Mouse (Mus musculus) lung, postnatal 25 days (tissue): ENCODE results near the gene Trim47.
"Not testable (repeated sequence)": the region's sequence is repeated elsewhere in the genome, so short reads cannot be mapped to it uniquely, and the experiment has no call there.

Experiments used
- DNase-seq: peaks from one replicate; pipeline ENCODE4 v3.0.0; 2022; ENCODE audit warnings: low spot score

The Trim47 gene

DNA sequence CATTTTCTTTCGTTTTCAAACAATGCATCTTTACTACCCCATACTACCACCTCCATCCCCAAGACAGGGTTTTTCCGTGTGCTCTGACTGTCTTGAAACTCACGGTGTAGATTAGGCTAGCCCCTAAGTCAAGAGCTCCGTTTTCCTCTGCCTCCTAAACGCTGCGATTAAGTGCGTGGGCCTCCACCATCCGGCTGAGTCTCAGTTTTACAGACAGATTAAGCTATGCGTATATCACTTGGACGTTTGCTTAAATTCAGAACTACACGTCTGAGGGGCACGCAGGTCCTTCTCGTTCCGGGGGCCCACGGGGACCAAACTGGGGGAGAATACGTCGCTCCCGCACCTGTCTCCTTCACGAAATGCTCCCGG lies 11.1 kb upstream of the Trim47 start:
- DNase-seq: no peak

DNA sequence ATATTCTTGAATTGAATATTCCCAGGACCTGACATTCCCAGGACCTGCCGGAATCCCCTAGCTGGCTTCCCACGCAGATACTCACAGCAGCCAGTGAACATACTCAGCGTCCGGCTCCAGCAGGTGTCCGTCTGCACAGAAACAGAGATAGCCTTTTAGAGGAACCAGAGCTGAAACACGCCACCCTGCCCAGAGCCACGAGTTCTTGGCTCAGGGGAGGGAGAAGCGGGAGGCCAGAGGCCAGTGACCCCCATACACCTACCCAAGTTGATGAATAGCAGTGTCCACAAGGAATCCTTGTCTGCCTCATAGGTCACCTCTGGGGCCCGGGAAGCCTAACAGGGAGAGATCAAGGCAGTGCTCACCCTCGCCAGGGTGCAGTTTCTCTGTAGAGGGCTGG lies 7.2 kb upstream of the Trim47 start:
- no peak for DNase-seq

DNA sequence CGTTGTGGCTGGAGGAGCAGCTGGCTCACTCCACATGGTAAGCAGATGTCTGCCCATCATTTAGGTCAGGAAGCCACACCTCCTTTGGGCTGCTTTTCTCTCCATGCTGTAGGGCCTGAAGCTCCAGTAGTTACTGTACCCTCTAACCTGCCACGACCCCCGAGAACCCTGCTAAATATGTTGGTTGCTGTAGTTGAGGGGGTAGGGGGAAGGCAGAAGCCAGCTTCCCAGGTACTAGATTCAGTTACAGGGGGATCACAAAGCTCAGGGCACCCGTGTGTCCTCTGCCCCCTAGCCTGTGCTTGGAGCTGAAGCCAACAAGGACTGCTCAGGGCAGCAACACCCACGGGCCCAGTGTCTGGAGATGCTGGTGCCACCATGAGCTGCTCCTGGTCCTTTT lies 6.5 kb upstream of the Trim47 start:
- no peak for DNase-seq

DNA sequence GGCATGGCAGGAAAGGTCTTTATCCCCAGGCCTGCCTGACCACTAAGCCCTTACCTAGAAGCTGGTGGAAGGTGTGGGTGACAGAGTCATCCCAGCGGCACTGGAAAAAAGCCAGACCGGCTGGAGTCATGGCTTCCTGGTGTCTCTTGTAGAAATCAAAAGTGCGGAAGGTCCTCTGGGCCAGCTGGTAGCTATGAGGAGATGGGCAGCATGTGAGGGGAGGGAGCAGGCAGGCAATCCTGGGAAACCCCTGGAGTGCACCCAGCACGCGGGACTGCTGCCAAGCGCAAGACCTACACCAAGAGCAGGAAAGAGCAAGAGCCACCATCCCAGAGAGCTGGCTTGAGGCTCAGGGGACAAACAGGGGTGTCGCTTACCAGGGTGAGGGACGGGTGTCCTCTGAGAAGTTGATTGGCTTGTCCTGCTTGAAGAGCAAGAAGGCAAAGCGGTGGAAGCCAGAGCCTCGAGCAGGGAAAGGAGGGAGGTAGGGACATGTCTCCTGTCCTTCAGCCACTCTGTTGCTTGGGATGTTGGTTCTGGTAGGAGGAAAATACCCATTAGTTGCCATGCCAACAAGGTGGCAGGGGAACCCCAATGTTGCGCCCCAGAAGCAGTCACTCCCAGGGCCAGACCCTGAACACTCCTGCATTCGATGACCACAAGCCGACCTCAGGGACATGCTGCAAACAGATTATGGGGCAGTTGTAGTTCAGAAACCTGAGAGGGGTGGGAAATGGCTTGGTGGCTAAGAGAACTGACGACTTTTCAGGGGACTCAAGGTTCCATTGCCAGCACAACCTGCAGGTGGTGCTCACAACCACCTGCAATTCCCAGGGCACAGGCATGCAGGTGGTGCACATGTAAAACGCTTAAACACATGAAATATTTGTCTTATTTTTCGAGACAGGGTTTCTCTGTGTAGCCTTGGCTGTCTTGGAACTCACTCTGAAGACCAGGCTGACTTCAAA lies 5.6 kb upstream of the Trim47 start:
- no peak for DNase-seq

DNA sequence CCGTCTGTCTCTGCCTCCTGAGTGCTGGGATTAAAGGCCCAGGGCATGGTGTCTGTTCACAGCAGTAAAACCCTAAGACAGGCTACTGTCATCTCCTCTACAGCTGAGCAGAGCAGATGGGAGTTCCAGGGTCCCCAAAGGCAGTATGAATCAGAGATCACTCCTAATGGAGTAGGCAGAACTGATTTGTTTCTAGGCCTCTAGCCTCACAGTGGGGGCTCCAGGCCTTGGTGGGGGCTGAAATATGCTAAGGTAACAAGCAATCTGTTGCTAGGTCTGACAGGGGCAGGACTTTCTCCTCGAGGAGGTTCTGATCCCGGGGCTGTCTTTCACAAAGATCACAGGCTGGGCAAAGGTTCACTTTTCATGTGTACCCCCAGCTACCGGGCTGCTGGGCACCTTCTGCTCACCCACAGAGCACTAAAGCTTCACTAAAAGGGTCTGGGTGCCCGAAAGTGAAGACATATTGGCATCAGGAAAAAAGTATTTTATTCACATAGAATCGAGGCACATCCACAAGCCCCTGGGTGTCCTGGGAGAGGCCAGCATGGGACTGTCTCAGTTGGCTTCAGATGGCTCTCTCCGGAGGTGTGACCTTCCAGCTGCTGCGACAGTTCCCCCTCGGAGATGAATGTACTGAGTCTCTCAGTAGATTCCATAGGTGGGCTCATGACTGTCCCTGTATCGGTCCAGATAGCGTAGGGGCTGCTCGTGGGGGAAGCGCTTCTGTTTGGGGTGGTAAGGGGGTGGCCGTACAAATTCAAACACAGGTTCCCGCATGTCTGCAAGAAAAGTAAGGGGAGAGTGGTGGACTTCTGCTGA lies 4.5 kb upstream of the Trim47 start:
- DNase-seq: no peak

DNA sequence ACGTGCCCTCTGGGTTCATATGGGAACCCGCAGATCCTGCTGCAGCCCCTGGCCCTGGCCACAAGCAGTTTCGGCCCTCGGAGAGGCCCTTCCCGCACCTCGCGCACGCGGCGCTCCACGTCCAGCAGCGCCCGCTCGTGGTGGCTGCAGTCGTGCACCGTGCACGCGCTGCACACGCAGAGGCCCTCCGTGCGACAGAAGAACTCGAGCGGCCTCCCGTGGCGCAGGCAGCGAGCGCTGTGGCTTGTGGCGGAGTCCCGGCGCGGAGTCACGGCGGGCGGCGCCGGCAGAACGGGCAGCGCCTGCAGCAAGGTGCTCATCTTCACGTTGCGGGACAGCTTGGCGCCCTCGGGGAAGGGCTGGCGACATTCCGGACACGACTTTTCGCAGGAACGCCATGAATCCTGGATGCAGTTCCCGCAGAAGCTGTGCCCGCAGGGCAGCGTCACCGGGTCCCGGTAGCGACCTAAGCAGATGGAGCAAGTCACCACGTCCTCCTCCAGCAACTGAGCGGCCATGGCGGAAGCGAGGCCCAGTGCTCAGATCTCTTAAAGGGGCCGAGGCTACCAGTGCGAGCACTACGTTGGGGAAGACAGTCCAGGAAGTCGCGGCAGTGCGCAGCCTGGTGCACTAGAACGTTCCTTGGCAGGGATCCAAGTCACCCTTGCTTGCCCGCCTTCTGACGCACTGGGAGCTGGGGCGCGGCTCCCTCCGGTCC lies 3.6 kb upstream of the Trim47 start, which contains the start of gene Trim65:
Trim65 (minus strand) TSS at position 641 of the 718 bp plus-strand sequence.
- peak; percentile 96 for DNase-seq

DNA sequence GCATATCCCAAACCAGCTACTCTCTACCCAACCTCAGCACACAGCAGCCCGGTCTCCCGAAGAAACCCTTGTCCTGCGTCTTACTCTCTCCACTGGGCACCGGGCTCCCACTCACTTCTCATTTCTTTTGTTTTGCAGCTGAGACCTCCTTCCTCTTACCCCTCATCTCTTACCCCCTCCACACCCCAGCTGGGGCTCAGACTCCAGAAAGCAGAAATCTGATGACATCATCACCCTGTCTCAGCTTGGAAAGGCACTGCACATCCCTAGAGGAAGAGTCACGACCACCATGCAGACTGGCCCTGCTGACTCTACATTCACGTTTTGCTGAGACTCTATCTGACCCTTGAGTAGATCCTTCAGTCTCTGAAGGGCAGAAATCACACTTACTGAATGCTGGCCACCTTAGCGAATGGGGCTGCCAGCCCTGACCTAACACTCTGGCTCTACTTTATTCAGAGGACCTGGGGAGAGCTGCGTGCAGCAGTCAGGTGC lies 3.0 kb upstream of the Trim47 start:
- DNase-seq: no peak

DNA sequence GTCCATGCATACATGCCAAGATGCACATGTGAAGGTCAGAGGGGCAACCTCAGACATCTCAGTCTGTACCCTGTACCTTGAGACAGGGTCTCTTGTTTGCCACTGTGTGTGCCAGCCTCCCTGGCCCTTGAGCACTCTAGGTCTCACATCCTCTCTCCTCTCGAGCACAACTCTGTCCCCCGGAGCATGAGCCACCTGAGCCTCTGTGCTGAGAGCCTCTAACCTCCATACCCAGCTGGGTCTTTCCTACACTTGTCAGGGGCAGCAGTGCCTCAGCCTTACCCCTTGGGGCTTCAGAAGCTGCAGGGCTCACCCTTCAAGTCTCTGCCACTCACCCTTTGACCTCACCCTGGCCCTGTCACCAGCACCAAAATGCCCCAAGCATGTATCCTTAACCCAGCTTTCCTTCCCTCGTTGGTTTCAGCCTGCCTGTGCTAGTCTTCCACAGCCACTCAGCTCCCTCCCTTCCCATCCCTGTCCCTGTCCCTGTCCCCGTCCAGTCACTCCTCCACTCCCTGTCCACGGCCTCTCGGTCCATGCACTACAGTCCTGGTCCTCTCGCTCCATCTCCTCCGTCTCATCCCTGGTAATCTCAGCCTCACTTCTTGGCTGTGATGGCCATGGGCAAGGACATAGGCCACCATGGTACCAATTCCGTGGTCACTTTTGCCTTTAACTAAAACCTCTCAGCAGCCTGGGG lies 2.2 kb upstream of the Trim47 start:
- DNase-seq: no peak

DNA sequence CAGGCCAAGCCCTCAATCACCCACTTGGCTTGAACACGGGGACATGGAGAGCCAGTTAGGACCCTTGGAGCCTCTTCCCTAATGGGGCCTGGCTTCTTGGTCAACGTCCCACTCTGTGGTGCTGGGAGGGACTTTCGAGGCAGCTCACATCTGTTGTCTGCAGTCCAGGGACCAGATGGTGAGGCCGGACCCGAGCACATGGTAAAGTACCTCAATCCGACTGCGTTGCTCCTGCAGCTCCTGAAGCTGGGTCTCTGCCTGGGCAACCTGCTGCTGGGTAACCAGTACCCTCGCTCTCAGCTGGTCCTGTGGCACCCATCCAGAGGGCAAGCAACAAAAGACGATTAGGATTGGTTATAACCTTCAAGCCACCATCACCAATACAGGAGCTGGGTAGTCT lies 976 bp upstream of the Trim47 start:
- no peak for DNase-seq

DNA sequence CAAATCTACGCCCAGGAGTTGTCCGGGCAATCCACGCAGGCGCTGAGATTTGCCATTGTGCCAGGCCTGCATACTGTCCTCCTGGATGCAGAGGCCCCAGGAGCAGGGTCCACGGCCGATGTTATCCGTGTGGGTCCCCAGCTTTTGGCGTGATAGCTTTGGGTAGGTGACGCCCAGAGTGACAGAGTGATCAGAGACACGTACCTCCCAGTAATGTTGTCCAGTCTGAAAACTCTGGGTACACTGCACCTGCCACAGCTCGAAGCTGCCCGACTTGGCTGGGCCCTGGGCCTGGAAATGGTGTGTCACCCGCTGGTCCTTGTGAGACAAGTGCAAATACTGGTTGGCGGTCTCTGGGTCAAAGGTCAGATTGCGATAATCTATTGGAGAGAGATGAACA lies 749 bp downstream of the Trim47 start:
- DNase-seq: no peak

DNA sequence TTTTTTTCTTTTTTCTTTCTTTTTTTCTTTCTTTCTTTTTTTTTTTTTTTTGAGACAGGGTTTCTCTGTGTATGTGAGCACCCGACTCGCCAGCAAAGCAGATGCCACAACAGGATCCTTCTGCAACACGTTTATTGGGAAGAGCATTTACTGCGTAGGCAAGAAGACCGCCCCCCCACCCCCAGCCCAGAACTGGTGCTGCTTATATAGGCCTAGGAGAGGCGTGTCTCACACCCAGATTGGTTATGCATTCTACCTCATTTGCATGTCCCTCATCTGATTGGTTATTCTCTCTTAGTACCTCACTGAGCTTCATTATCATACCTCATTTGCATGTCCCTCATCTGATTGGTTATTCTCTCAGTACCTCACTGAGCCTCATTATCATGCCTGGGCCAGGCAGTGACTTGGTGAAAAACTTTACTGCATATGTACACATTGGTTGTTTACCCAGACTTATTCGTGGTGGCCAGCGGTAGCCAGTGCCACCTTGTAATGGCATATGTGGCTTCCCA lies 5.2 kb downstream of the Trim47 start:
- DNase-seq: not testable (repeated sequence)

DNA sequence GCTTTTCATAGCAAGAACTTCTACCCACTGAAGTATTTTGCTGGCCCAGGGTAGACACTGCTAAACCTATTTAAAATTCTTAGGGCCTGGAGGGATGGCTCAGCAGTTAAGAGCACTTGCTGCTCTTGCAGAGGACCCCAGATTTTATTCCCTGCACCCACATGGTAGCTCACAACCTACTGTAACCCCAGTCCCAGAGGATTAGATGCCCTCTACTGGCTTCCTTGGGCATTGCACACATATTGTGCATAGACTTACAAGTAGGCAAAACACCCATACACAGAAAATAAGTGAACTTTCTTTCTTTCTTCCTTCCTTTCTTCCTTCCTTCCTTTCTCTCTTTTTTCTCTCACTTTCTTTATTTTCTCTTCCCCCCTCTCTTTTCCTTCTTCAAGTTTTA lies 9.2 kb downstream of the Trim47 start:
- no peak for DNase-seq

DNA sequence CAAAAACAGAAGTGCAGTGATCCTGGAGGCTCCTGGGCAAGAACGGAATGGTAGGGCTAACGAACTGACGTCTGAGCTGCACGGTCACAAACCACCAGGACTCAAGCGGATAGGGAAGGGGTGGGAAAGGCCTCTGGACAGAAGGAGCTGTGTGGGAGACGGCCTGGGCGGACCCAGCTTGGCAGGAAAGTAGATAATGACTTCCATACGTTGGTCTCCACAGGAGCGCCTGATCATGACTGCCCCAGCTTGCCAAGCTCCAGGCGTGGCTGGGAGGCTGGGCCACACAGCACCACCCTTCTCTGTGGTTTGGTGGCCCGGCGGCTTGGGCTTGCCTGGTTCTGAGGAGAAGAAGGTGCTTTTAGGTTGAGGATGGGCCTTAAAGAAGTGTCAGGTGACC lies 9.8 kb downstream of the Trim47 start:
- no peak for DNase-seq

DNA sequence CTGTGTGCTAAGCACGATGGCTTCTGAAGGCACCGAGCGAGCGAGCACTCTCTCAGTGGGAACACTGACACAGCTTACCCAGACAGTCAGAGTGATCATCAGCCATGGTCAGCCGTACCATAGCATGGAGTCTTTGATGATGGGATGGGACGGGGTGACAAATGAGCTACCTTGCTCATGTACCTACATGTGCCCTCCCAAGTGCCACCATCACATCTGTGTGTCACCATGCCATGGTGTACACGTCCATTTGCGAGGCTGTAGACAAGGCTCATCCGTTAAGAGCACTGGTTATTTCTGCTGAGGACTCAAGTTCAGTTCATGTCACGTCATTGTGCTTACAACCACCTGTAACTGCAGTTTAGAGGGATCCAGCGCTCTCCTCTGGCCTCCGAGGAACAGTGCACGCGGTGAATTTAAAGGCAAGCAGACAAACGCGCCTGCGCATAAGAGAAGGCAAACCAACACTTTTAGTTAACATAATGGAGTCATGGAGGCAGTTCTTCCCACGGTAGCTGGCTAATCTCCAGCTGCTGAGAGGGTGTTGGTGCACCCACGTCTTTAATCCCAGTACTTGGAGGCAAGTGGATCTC lies 15.3 kb downstream of the Trim47 start:
- DNase-seq: no peak

DNA sequence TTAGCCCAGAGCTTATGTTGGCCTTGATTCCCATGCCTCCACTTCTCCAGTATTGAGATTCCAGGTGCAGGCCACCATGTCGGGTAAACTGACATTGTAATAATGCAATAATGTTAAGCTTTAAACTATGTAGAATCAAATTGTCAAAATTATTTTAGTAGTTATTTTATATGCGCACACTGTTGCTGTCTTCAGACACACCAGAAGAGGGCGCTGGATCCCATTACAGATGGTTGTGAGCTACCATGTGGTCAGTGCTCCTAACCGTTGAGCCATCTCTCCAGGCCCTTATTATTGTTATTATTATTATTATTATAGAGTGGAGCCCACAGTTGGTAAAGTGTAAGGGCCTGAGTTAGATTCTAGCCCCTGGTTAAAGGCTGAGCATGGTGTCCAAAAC lies 15.9 kb downstream of the Trim47 start:
- DNase-seq: no peak

DNA sequence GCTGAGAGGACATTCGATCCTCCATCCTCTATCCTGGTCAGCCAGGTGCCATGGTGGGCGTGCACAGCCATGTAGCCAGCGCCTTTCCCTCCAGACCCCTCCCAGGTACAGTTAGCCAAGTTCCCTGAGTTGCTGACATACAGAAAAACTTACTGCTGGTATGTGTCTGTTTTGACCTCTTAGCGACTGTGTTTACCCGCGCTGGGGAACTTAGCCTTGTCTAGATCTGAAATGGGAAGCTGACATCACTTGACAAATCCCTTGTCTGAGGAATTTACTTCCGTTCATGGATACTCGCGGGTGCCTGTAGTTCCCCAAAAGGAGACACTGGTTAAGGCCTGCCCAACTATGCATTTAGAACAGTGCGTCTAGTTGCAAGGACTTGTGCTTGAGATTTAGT lies 16.5 kb downstream of the Trim47 start:
- peak; percentile 65 for DNase-seq

DNA sequence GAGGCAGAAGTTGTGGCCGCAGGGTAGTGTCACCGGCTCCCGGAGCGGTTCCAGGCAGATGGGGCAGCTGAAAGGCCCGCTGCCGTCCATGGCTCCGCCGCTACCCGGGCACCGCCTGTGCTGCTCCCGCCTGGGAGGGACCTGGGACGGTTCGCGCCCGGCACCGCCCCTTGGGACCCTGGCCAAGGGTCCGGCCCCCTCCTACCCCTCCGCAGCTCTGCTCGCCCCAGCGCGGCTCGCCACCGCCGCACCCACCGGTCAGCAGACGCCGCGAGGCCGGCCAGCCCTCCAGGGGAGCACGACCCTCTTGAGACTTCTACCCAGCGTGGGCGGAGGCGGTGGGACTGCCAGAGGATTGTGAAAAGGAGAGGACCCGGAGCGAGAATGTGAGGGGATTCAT lies 16.9 kb downstream of the Trim47 start:
- peak; percentile 77 for DNase-seq

DNA sequence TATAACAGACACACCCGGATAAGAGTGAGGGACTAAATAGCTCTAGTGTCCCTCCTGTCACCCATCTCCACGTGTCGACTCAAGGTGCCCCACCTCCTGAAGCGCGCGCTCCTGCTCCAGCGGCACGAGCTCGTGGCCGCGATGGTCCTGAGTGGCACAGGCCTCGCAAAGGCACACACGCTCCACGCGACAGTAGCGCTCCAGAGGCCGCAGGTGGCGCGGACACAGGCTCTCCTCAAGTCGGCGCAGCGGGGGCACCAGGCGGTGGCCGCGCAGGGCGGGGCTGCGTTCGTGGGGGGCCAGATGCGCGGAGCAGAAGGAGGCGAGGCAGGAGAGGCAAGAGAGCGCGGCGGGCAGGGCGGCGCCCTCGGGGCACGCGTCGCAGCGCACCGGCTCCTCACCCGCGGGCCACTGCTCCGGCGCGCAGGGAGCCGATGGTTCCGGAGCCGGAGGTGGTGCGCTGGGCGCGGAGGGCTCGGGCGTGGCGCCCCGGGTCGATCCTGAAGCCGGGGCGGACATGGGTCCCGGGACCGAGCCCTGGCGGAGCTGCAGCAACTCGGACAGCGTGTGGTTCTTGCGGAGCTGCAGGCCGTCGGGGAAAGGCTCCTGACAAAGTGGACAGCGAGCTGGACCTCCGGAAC lies 17.4 kb downstream of the Trim47 start:
- DNase-seq: no peak

DNA sequence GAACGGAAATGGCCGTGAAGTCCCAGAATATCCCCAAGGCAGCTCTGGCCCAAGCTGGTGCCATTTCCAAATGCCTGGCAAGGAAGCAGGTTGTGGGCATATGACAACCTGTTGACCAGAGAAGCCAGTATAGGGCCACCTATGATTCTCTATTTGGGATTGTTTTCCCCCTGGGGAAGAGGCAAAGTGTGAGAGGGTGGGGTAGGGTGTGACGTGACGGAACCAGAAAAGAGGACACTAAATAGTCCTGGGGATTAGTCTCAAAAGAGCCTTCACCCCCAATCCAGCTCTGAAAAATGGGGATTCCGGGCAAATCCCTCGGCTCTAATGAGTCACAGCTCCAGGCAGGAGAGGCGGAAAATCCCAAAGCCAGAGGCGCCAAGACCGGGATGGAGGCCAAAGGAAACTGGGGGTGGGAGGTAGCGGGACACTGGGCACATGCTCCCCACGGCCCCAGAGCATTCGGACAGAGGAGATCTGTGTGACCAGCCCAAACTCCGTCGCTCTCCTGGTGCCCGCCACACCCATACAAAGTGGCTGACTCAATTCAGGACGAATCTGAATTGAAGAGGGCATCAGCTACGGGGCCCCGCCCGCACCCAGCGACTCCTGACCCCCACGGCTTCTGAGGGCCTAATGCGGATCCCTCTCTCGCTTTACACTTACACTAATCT lies 18.4 kb downstream of the Trim47 start:
- peak; percentile 61 for DNase-seq

DNA sequence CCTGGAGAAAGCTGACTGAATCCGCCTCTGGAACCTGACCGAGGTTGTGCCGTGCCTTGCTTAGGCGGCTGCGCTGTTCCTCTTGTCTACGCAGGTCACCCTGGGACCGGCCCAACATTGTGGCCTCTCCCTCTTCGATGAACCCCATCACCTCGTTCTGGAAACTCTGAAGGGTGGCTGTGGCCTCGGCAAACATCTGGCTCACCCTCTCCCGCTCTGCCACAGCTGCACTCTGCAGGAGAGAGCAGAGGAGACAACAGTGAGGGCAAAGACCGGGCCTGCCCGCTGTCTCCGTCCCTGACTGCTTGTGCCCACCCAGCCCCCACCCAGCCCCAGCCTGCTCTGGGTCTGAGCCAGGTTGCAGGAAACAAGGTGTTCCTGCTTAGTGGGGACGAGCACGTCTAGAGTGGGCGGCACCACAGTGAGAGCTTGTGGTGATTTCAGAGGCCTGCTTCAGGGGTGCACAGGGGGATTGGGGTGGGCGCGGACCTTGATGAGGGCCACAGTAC lies 19.2 kb downstream of the Trim47 start:
- no peak for DNase-seq
